Mouse (Mus musculus) forebrain, embryonic 11.5 days (tissue): ENCODE results near the gene Stx18. TPM values are rescaled to one million over a fixed set of nuclear protein-coding genes. Genes with fewer than 3 reads are reported as not detected.

Source experiments
- ATAC-seq: fragments of 200-750 bp; cut with Nextera tagmentation; replicated peaks from 2 replicates; pipeline ENCODE4 v1.8.0; 2017; ENCODE audit warnings: moderate TSS enrichment; ENCODE audit not compliant: low FRiP score
- DNase-seq: peaks from one replicate; pipeline ENCODE4 v3.0.0-alpha.2; 2017; ENCODE audit warnings: low spot score
- H3K27ac ChIP-seq: fragments of 300-500 bp; sonication (generic); 2 replicates; pipeline ENCODE4 v1.5.1; 2014; ENCODE audit warnings: low read depth, low read length
- H3K27me3 ChIP-seq: fragments of 300-500 bp; sonication (generic); 2 replicates; pipeline ENCODE4 v1.6.1; 2014; ENCODE audit warnings: mild to moderate bottlenecking, low read length, mixed read lengths; ENCODE audit not compliant: control insufficient read depth, insufficient read depth
- H3K36me3 ChIP-seq: fragments of 300-500 bp; sonication (generic); 2 replicates; pipeline ENCODE4 v1.6.1; 2014; ENCODE audit warnings: mild to moderate bottlenecking, low read length, moderate library complexity, mixed read lengths; ENCODE audit not compliant: control insufficient read depth, insufficient read depth
- H3K4me1 ChIP-seq: fragments of 300-500 bp; sonication (generic); replicated peaks from 2 replicates; pipeline ENCODE4 v1.6.1; 2014; ENCODE audit warnings: low read length, mixed read lengths; ENCODE audit not compliant: control insufficient read depth, insufficient read depth
- H3K4me2 ChIP-seq: fragments of 300-500 bp; sonication (generic); 2 replicates; pipeline ENCODE4 v1.6.1; 2014; ENCODE audit warnings: low read depth, mild to moderate bottlenecking, low read length, moderate library complexity, mixed read lengths; ENCODE audit not compliant: severe bottlenecking
- H3K4me3 ChIP-seq: fragments of 300-500 bp; sonication (generic); 2 replicates; pipeline ENCODE4 v1.5.1; 2014; ENCODE audit warnings: low read depth, low read length
- H3K9ac ChIP-seq: fragments of 300-500 bp; sonication (generic); 2 replicates; pipeline ENCODE4 v1.6.1; 2014; ENCODE audit warnings: low read length
- H3K9me3 ChIP-seq: fragments of 300-500 bp; sonication (generic); 2 replicates; pipeline ENCODE4 v1.6.1; 2016; ENCODE audit warnings: low read length, mixed read lengths; ENCODE audit not compliant: control insufficient read depth
- WGBS: fragments of 180-500 bp; shearing (Covaris S2); extraction: QIAGEN DNeasy Blood & Tissue Kit; methylation state at CpG from one replicate; pipeline ENCODE4 v1.1.7; 2014; 5-methylcytosine and 5-hydroxymethylcytosine counted together
- polyA plus RNA-seq: library from polyadenylated mRNA; unstranded; fragments of >200 nt; fragmentation: Nextera tagmentation; extraction: Ambion mirVana; gene quantifications from 2 replicates; pipeline ENCODE4 v1.2.1, GENCODE M21; 2014

The Stx18 gene
- polyA plus RNA-seq, 1 experiment from 2014 or later: 53.5 TPM

- WGBS: 90% methylated on average over 13 of the region's 13 CpGs
- DNase-seq (no peak), ATAC-seq (no peak)
- Histone ChIP-seq H3K4me2 (no peak overlapping the region), H3K9ac (no peak overlapping the region), H3K27ac (no peak overlapping the region), H3K4me3 (no peak overlapping the region), H3K27me3 (no peaks in the 10 kb centered on the region), H3K9me3 (no peaks in the 10 kb centered on the region), H3K4me1 (no peaks in the 10 kb centered on the region), H3K36me3 (no peaks in the 10 kb centered on the region)
Measured at GRCm38 (mm10) chr5:38126519-38127306, 88.2 kb downstream of the Stx18 start.

- Histone ChIP-seq H3K9ac (no peak overlapping the region), H3K4me3 (no peak overlapping the region), H3K36me3 (no peaks in the 10 kb centered on the region), H3K4me1 (no peaks in the 10 kb centered on the region), H3K27me3 (no peaks in the 10 kb centered on the region), H3K9me3 (no peaks in the 10 kb centered on the region), H3K4me2 (no peak overlapping the region), H3K27ac (no peak overlapping the region)
- no peak for DNase-seq
- 92% methylated on average over 2 of the region's 2 CpGs for WGBS
- ATAC-seq: no peak
Measured at GRCm38 (mm10) chr5:38129339-38129738, 90.8 kb downstream of the Stx18 start.

- no peak for DNase-seq
- WGBS: 95% methylated on average over 9 of the region's 9 CpGs
Measured at GRCm38 (mm10) chr5:38136247-38136646, 97.7 kb downstream of the Stx18 start.

GRCm38 (mm10) chr5:38137163-38137562 is 98.6 kb downstream of the Stx18 start:
- Histone ChIP-seq H3K27me3 (no peaks in the 10 kb centered on the region), H3K27ac (no peak overlapping the region), H3K4me3 (no peak overlapping the region), H3K9ac (no peak overlapping the region), H3K9me3 (no peaks in the 10 kb centered on the region), H3K4me1 (no peaks in the 10 kb centered on the region), H3K4me2 (no peak overlapping the region), H3K36me3 (peaks cover 23% of the 10 kb centered on the region)
- DNase-seq (no peak), ATAC-seq (no peak)
- WGBS: 89% methylated on average over 9 of the region's 9 CpGs

More at GRCm38 (mm10) chr5:38136247-38136646, 97.7 kb downstream of the Stx18 start:
- no peaks in the 10 kb centered on the region for H3K9me3 ChIP-seq
- H3K4me2 ChIP-seq: no peak overlapping the region
- H3K9ac ChIP-seq: no peak overlapping the region
- no peaks in the 10 kb centered on the region for H3K4me1 ChIP-seq
- no peak overlapping the region for H3K27ac ChIP-seq
- H3K36me3 ChIP-seq: peaks cover 23% of the 10 kb centered on the region
- H3K4me3 ChIP-seq: no peak overlapping the region
- no peaks in the 10 kb centered on the region for H3K27me3 ChIP-seq
- no peak for ATAC-seq

GRCm38 (mm10) chr5:38140893-38141292 is 102.4 kb downstream of the Stx18 start:
- no peaks in the 10 kb centered on the region for H3K9me3 ChIP-seq
- H3K9ac ChIP-seq: no peak overlapping the region
- H3K4me3 ChIP-seq: no peak overlapping the region
- DNase-seq (no peak), ATAC-seq (no peak)
- no peak overlapping the region for H3K4me2 ChIP-seq
- 95% methylated on average over 6 of the region's 6 CpGs for WGBS
- no peak overlapping the region for H3K27ac ChIP-seq
- no peaks in the 10 kb centered on the region for H3K27me3 ChIP-seq
- no peaks in the 10 kb centered on the region for H3K4me1 ChIP-seq
- peaks cover 18% of the 10 kb centered on the region for H3K36me3 ChIP-seq

- Histone ChIP-seq H3K9me3 (no peaks in the 10 kb centered on the region), H3K4me2 (no peak overlapping the region), H3K36me3 (peaks cover 13% of the 10 kb centered on the region), H3K27me3 (no peaks in the 10 kb centered on the region), H3K9ac (no peak overlapping the region), H3K4me3 (no peak overlapping the region), H3K4me1 (no peaks in the 10 kb centered on the region), H3K27ac (no peak overlapping the region)
- ATAC-seq: no peak
- 93% methylated on average over 6 of the region's 6 CpGs for WGBS
- DNase-seq: no peak
Measured at GRCm38 (mm10) chr5:38146524-38146923, 108.0 kb downstream of the Stx18 start.

GRCm38 (mm10) chr5:38151264-38151663 is 112.7 kb downstream of the Stx18 start:
- Histone ChIP-seq H3K9ac (no peak overlapping the region), H3K4me1 (peaks cover 3% of the 10 kb centered on the region; the same call in 1 of the 2 replicates)

GRCm38 (mm10) chr5:38152201-38153108 is 113.9 kb downstream of the Stx18 start:
- H3K36me3 ChIP-seq: peaks cover 48% of the 10 kb centered on the region
- H3K27me3 ChIP-seq: no peaks in the 10 kb centered on the region
- 90% methylated on average over 10 of the region's 10 CpGs for WGBS
- DNase-seq (no peak), ATAC-seq (no peak)
- no peak overlapping the region for H3K27ac ChIP-seq
- no peak overlapping the region for H3K9ac ChIP-seq
- no peaks in the 10 kb centered on the region for H3K9me3 ChIP-seq
- H3K4me3 ChIP-seq: no peak overlapping the region
- H3K4me2 ChIP-seq: no peak overlapping the region
- peaks cover 6% of the 10 kb centered on the region; the same call in 1 of the 2 replicates for H3K4me1 ChIP-seq

More at GRCm38 (mm10) chr5:38151264-38151663, 112.7 kb downstream of the Stx18 start:
- H3K9me3 ChIP-seq: no peaks in the 10 kb centered on the region
- peaks cover 38% of the 10 kb centered on the region for H3K36me3 ChIP-seq
- 65% methylated on average over 3 of the region's 3 CpGs for WGBS
- no peak overlapping the region for H3K4me2 ChIP-seq
- no peaks in the 10 kb centered on the region for H3K27me3 ChIP-seq
- ATAC-seq (no peak), DNase-seq (no peak)
- no peak overlapping the region for H3K4me3 ChIP-seq
- no peak overlapping the region for H3K27ac ChIP-seq
